Mouse (Mus musculus) myocyte (in vitro differentiated cells): ENCODE measurements around the gene Auh. TPM values are rescaled to one million over a fixed set of nuclear protein-coding genes. Genes with fewer than 3 reads are reported as not detected.
A peak's percentile ranks its signal among the peaks of the same experiment; 100 is the strongest.

Source experiments
- H3K27me3 ChIP-seq: one replicate; pipeline ENCODE4 v1.6.1; 2011; ENCODE audit not compliant: control insufficient read depth, insufficient read depth, insufficient read length
- H3K36me3 ChIP-seq: one replicate; pipeline ENCODE4 v1.6.1; 2011; ENCODE audit not compliant: control insufficient read depth, insufficient read depth
- H3K4me2 ChIP-seq: one replicate; pipeline ENCODE4 v1.6.1; 2011; ENCODE audit warnings: low read depth, control low read depth
- H3K4me3 ChIP-seq: one replicate; pipeline ENCODE4 v1.5.1; 2011; ENCODE audit warnings: mild to moderate bottlenecking, control low read depth, moderate library complexity
- H3K79me2 ChIP-seq: one replicate; pipeline ENCODE4 v1.6.1; 2011; ENCODE audit not compliant: control insufficient read depth, insufficient read depth
- H3ac ChIP-seq: one replicate; pipeline ENCODE4 v1.6.1; 2011; ENCODE audit not compliant: control insufficient read depth, insufficient read length
- CEBPB ChIP-seq: IDR thresholded peaks from 2 replicates; pipeline ENCODE4 v1.6.1; 2011; ENCODE audit warnings: mild to moderate bottlenecking, moderate library complexity; ENCODE audit not compliant: poor library complexity, insufficient read depth, severe bottlenecking
- E2F4 ChIP-seq: IDR thresholded peaks from one replicate; pipeline ENCODE4 v1.6.1; 2011; ENCODE audit warnings: mild to moderate bottlenecking, control low read depth, moderate library complexity; ENCODE audit not compliant: insufficient read depth
- MAX ChIP-seq: IDR thresholded peaks from one replicate; pipeline ENCODE4 v1.6.1; 2011; ENCODE audit warnings: low read depth, mild to moderate bottlenecking, control low read depth
- MYOD1 ChIP-seq, 3 experiments: IDR thresholded peaks; one replicate each; pipeline ENCODE4 v1.6.1; 2011; ENCODE audit warnings: control low read depth in 2 of 3, low read depth in 2 of 3, mild to moderate bottlenecking in 2 of 3, moderate library complexity in 1 of 3; ENCODE audit not compliant: insufficient read length in 2 of 3, control insufficient read depth in 1 of 3
- MYOG ChIP-seq, 3 experiments: IDR thresholded peaks; one replicate each; pipeline ENCODE4 v1.6.1; 2011; ENCODE audit warnings: control low read depth in 2 of 3, low read depth in 2 of 3, mild to moderate bottlenecking in 2 of 3; ENCODE audit not compliant: insufficient read length in 2 of 3, control insufficient read depth in 1 of 3, insufficient read depth in 1 of 3
- POLR2A ChIP-seq: IDR thresholded peaks from one replicate; pipeline ENCODE4 v1.6.1; 2011; ENCODE audit warnings: low read depth, mild to moderate bottlenecking, control low read depth, moderate library complexity; ENCODE audit not compliant: insufficient read length
- POLR2AphosphoS2 ChIP-seq: IDR thresholded peaks from one replicate; pipeline ENCODE4 v1.6.1; 2011; ENCODE audit warnings: low read depth, control low read depth; ENCODE audit not compliant: insufficient read length
- REST ChIP-seq: IDR thresholded peaks from one replicate; pipeline ENCODE4 v1.6.1; 2011; ENCODE audit warnings: mild to moderate bottlenecking, control low read depth, moderate library complexity; ENCODE audit not compliant: insufficient read depth, insufficient read length
- SRF ChIP-seq: IDR thresholded peaks from one replicate; pipeline ENCODE4 v1.6.1; 2011; ENCODE audit warnings: low read depth; ENCODE audit not compliant: control insufficient read depth, insufficient read length
- TCF12 ChIP-seq: IDR thresholded peaks from one replicate; pipeline ENCODE4 v1.6.1; 2011; ENCODE audit warnings: mild to moderate bottlenecking, control low read depth; ENCODE audit not compliant: poor library complexity, insufficient read depth, severe bottlenecking
- TCF3 ChIP-seq: IDR thresholded peaks from one replicate; pipeline ENCODE4 v1.6.1; 2011; ENCODE audit warnings: low read depth, control low read depth; ENCODE audit not compliant: insufficient read length
- USF1 ChIP-seq: IDR thresholded peaks from one replicate; pipeline ENCODE4 v1.6.1; 2011; ENCODE audit warnings: low read depth, mild to moderate bottlenecking, control low read depth, moderate library complexity
- polyA plus RNA-seq: library from polyadenylated mRNA; unstranded; fragments of >200 nt; fragmentation: generic; extraction: Trizol; gene quantifications from one replicate; pipeline ENCODE4 v1.2.1, GENCODE M21; 2012; ENCODE audit warnings: missing spikeins

Gene Auh
- polyA plus RNA-seq, 1 experiment, result 17.4 TPM

DNA sequence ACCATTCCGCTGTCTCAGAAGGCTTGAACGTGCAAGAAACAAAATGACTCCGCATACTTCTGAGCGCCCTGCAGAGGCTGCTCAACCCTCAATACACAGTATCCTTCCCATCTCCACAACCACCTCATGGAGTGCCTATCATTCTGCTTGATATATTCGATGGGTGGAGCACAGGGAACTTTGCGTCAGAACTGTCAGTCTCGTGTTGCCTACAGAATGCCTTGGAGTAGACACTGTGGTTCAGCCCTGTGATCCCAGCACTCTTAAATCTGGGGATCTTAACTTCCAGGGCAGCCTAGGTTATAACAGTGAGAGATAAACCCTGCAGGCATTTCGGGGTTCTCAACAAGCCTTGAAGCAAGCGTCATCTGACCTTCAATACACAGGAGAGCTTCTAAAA, 1.1 kb downstream of the Auh start:
- Histone ChIP-seq H3K27me3 (no peaks in the 10 kb centered on the region), H3ac (no peak overlapping the region), H3K4me3 (peak overlapping the region; percentile 37), H3K36me3 (no peaks in the 10 kb centered on the region), H3K4me2 (peak overlapping the region; percentile 86), H3K79me2 (no peaks in the 10 kb centered on the region)
- no peak for TF ChIP-seq USF1
- no peak for TF ChIP-seq MAX

DNA sequence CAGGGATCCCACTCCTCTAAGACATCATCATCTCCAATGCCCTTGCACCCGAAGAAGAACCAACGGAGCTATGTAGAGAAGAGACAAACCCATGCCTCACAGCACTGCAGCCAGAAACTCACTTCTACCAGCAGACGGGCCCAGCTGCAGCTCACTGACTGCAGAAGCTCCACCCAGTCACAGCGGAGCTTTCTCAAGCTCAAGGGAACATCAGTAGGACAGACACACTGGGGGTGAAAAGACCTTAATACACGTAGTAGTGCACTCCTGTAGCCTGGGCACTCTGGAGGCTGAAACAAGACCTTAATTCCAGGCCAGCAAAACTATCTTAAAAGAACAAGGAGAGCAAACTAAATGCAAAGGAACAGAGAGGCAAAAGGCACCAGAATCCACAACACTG, 5.0 kb downstream of the Auh start:
- Histone ChIP-seq H3ac (no peak overlapping the region), H3K79me2 (no peaks in the 10 kb centered on the region), H3K27me3 (no peaks in the 10 kb centered on the region), H3K4me2 (no peak overlapping the region), H3K4me3 (no peak overlapping the region), H3K36me3 (no peaks in the 10 kb centered on the region)
- TF ChIP-seq REST (no peak), SRF (no peak), USF1 (no peak), POLR2AphosphoS2 (no peak), E2F4 (no peak), TCF3 (no peak), MYOD1 (IDR thresholded peaks at IDR 0.05; ENCODE audit: control insufficient read depth in 1 of 3, insufficient read length in 2 of 3, low read depth in 2 of 3) (no peak), MYOG (IDR thresholded peaks at IDR 0.05; ENCODE audit: control insufficient read depth in 1 of 3, insufficient read depth in 1 of 3, insufficient read length in 2 of 3, low read depth in 2 of 3) (no peak), CEBPB (no peak), POLR2A (no peak), MAX (no peak), TCF12 (no peak)

- H3K27me3 ChIP-seq, result no peaks in the 10 kb centered on the region
- TF ChIP-seq MYOD1 (IDR thresholded peaks at IDR 0.05; ENCODE audit: control insufficient read depth in 1 of 3, insufficient read length in 2 of 3, low read depth in 2 of 3) (no peak), MYOG (IDR thresholded peaks at IDR 0.05; ENCODE audit: control insufficient read depth in 1 of 3, insufficient read depth in 1 of 3, insufficient read length in 2 of 3, low read depth in 2 of 3) (no peak), TCF3 (no peak), CEBPB (no peak), MAX (no peak), REST (no peak), POLR2A (no peak), E2F4 (no peak), POLR2AphosphoS2 (no peak), TCF12 (no peak), USF1 (no peak), SRF (no peak)
- no peak overlapping the region for H3K4me3 ChIP-seq
- no peaks in the 10 kb centered on the region for H3K36me3 ChIP-seq
- H3K79me2 ChIP-seq, result no peaks in the 10 kb centered on the region
- H3ac ChIP-seq, result no peak overlapping the region
- H3K4me2 ChIP-seq, result no peak overlapping the region
These were observed 7.5 kb downstream of the Auh start for GRCm38 (mm10) chr13:52921966-52922365.

GRCm38 (mm10) chr13:52921065-52921825, 8.2 kb downstream of the Auh start:
- Histone ChIP-seq H3K36me3 (no peaks in the 10 kb centered on the region), H3K4me2 (no peak overlapping the region), H3K27me3 (no peaks in the 10 kb centered on the region), H3K4me3 (no peak overlapping the region), H3ac (no peak overlapping the region), H3K79me2 (no peaks in the 10 kb centered on the region)
- no peak for TF ChIP-seq MYOD1 (IDR thresholded peaks at IDR 0.05; ENCODE audit: control insufficient read depth in 1 of 3, insufficient read length in 2 of 3, low read depth in 2 of 3)
- no peak for TF ChIP-seq TCF3
- no peak for TF ChIP-seq POLR2A
- no peak for TF ChIP-seq TCF12
- TF ChIP-seq POLR2AphosphoS2, result no peak
- TF ChIP-seq REST, result no peak
- no peak for TF ChIP-seq USF1
- no peak for TF ChIP-seq CEBPB
- no peak for TF ChIP-seq SRF
- TF ChIP-seq MAX, result no peak
- TF ChIP-seq MYOG (IDR thresholded peaks at IDR 0.05; ENCODE audit: control insufficient read depth in 1 of 3, insufficient read depth in 1 of 3, insufficient read length in 2 of 3, low read depth in 2 of 3), result no peak
- no peak for TF ChIP-seq E2F4
